Mouse (Mus musculus) CD8-positive naive resting alpha-beta T cell, adult 2 months (primary cell): ENCODE data around the gene Lrrn4cl.
A peak's percentile ranks its signal among the peaks of the same experiment; 100 is the strongest.
"Not testable (repeated sequence)": the region's sequence is repeated elsewhere in the genome, so short reads cannot be mapped to it uniquely, and the experiment has no call there.

Experiments
- DNase-seq, 2 experiments: peaks; one replicate each; pipeline ENCODE4 v3.0.0; 2022; ENCODE audit warnings: low read depth in 2 of 2, low spot score in 2 of 2

The Lrrn4cl gene

GRCm38 (mm10) chr19:8850402-8850901, at the start of gene Lrrn4cl:
Gene Lrrn4cl, plus strand, starts transcription at chr19:8850768.
- DNase-seq: no peak

- DNase-seq: peak; percentile 85 to 91
Measured at GRCm38 (mm10) chr19:8802130-8802821, 48.3 kb upstream of the Lrrn4cl start, which contains the start of gene Zbtb3. Gene Zbtb3, plus strand, starts transcription at chr19:8802555.

- no peak for DNase-seq
Measured at GRCm38 (mm10) chr19:8803204-8803780, 47.3 kb upstream of the Lrrn4cl start.

GRCm38 (mm10) chr19:8803879-8804660, 46.5 kb upstream of the Lrrn4cl start:
- DNase-seq: no peak

- DNase-seq: no peak
Measured at GRCm38 (mm10) chr19:8806810-8807209, 43.8 kb upstream of the Lrrn4cl start.

- no peak for DNase-seq
Measured at GRCm38 (mm10) chr19:8815812-8816211, 34.8 kb upstream of the Lrrn4cl start.

- DNase-seq: no peak
Measured at GRCm38 (mm10) chr19:8817001-8817400, 33.6 kb upstream of the Lrrn4cl start.

GRCm38 (mm10) chr19:8818301-8818798, 32.2 kb upstream of the Lrrn4cl start:
- no peak for DNase-seq

GRCm38 (mm10) chr19:8818801-8819595, 31.6 kb upstream of the Lrrn4cl start, which contains the start of gene Ttc9c:
Gene Ttc9c, minus strand, starts transcription at chr19:8819333.
- no peak for DNase-seq

GRCm38 (mm10) chr19:8819596-8820423, 30.8 kb upstream of the Lrrn4cl start, which contains the start of gene Hnrnpul2:
Gene Hnrnpul2, plus strand, starts transcription at chr19:8820010.
- DNase-seq: peak; percentile 97 to 98

GRCm38 (mm10) chr19:8820424-8820956, 30.1 kb upstream of the Lrrn4cl start:
- no peak for DNase-seq

GRCm38 (mm10) chr19:8821146-8821545, 29.4 kb upstream of the Lrrn4cl start:
- DNase-seq: no peak

GRCm38 (mm10) chr19:8822696-8823095, 27.9 kb upstream of the Lrrn4cl start:
- DNase-seq: no peak

- no peak for DNase-seq
Measured at GRCm38 (mm10) chr19:8829660-8830059, 20.9 kb upstream of the Lrrn4cl start, which contains the start of gene AC129217.1. Gene AC129217.1, plus strand, starts transcription at chr19:8829773.

- DNase-seq: no peak
Measured at GRCm38 (mm10) chr19:8830664-8831063, 19.9 kb upstream of the Lrrn4cl start.

GRCm38 (mm10) chr19:8831262-8831661, 19.3 kb upstream of the Lrrn4cl start:
- no peak for DNase-seq

GRCm38 (mm10) chr19:8832971-8833370, 17.6 kb upstream of the Lrrn4cl start:
- no peak for DNase-seq

- not testable (repeated sequence) for DNase-seq
Measured at GRCm38 (mm10) chr19:8836327-8836726, 14.2 kb upstream of the Lrrn4cl start.

- peak; percentile 76 to 85 for DNase-seq
Measured at GRCm38 (mm10) chr19:8837251-8837791, 13.2 kb upstream of the Lrrn4cl start, which contains the start of gene Bscl2. Gene Bscl2, plus strand, starts transcription at chr19:8837467.
